Mouse (Mus musculus) CH12.LX (cell line): ENCODE data around the gene Ppp4r2. TPM values are rescaled to one million over a fixed set of nuclear protein-coding genes. Genes with fewer than 3 reads are reported as not detected.

ENCODE experiments used
- DNase-seq: peaks from one replicate; pipeline ENCODE4 v3.0.0-alpha.2; 2013; ENCODE audit errors: extremely low read depth
- H3K27ac ChIP-seq: 2 replicates; pipeline ENCODE4 v1.5.1; 2012; ENCODE audit warnings: low read depth, mild to moderate bottlenecking, control low read depth, moderate library complexity; ENCODE audit not compliant: insufficient read depth
- H3K27me3 ChIP-seq: replicated peaks from 2 replicates; pipeline ENCODE3; 2012; ENCODE audit warnings: inconsistent platforms
- H3K36me3 ChIP-seq, 2 experiments: replicated peaks in 1 of 2; 2 replicates each; pipeline versions ENCODE3 to v1.6.1; 2012; ENCODE audit warnings: inconsistent platforms in 1 of 2, low read length in 1 of 2, mild to moderate bottlenecking in 1 of 2, mixed read lengths in 1 of 2, moderate library complexity in 1 of 2; ENCODE audit not compliant: control insufficient read depth in 1 of 2, insufficient read depth in 1 of 2
- H3K4me1 ChIP-seq, 2 experiments: 2 replicates each; pipeline ENCODE4 v1.6.1; 2012; ENCODE audit warnings: inconsistent platforms in 1 of 2, moderate library complexity in 1 of 2; ENCODE audit not compliant: insufficient read depth in 2 of 2, control insufficient read depth in 1 of 2
- H3K4me2 ChIP-seq: 2 replicates; pipeline ENCODE4 v1.6.1; 2012; ENCODE audit warnings: low read depth, mild to moderate bottlenecking, control low read depth; ENCODE audit not compliant: poor library complexity, insufficient read depth, severe bottlenecking
- H3K4me3 ChIP-seq, 3 experiments: fragments of 150-350 bp in 1 of 3; sonication (generic) in 1 of 3; replicated peaks in 1 of 3; 2 replicates each; pipeline versions ENCODE3 to v1.5.1; 2011 to 2012; ENCODE audit warnings: low read depth in 2 of 3, low read length in 2 of 3, mild to moderate bottlenecking in 2 of 3, moderate library complexity in 2 of 3, control low read depth in 1 of 3, improper control_type of control experiment in 1 of 3, inconsistent platforms in 1 of 3, mixed read lengths in 1 of 3; ENCODE audit not compliant: poor library complexity in 1 of 3
- H3K79me2 ChIP-seq: replicated peaks from 2 replicates; pipeline ENCODE4 v1.6.1; 2012; ENCODE audit warnings: mild to moderate bottlenecking, moderate library complexity; ENCODE audit not compliant: control insufficient read depth, poor library complexity, insufficient read depth, severe bottlenecking; ENCODE audit errors: extremely low read depth
- H3K9ac ChIP-seq: 2 replicates; pipeline ENCODE4 v1.6.1; 2012; ENCODE audit warnings: low read depth, mild to moderate bottlenecking, control low read depth, moderate library complexity; ENCODE audit not compliant: insufficient read depth
- H3K9me3 ChIP-seq: replicated peaks from 2 replicates; pipeline ENCODE3; 2012; ENCODE audit warnings: low read length, inconsistent platforms, mixed read lengths
- BHLHE40 ChIP-seq: IDR thresholded peaks from 2 replicates; pipeline ENCODE4 v1.6.1; 2011; ENCODE audit warnings: mild to moderate bottlenecking, low read depth, low read length, improper control_type of control experiment
- CHD2 ChIP-seq: IDR thresholded peaks from 2 replicates; pipeline ENCODE4 v1.6.1; 2011; ENCODE audit warnings: low read length, improper control_type of control experiment
- E2F4 ChIP-seq: IDR thresholded peaks from 2 replicates; pipeline ENCODE4 v1.6.1; 2011; ENCODE audit warnings: low read depth, low read length, improper control_type of control experiment; ENCODE audit not compliant: insufficient replicate concordance
- ETS1 ChIP-seq: conservative IDR thresholded peaks from 2 replicates; pipeline ENCODE4 v1.6.1; 2012; ENCODE audit warnings: low read depth, mild to moderate bottlenecking, inconsistent platforms, low read length, improper control_type of control experiment, moderate library complexity
- JUN ChIP-seq: IDR thresholded peaks from 2 replicates; pipeline ENCODE4 v1.6.1; 2011; ENCODE audit warnings: low read depth, mild to moderate bottlenecking, low read length, improper control_type of control experiment, moderate library complexity; ENCODE audit not compliant: insufficient read depth
- MAZ ChIP-seq: IDR thresholded peaks from 2 replicates; pipeline ENCODE4 v1.6.1; 2012; ENCODE audit warnings: low read depth, mild to moderate bottlenecking, inconsistent platforms, low read length, improper control_type of control experiment, moderate library complexity
- MYC ChIP-seq: IDR thresholded peaks from 2 replicates; pipeline ENCODE4 v1.6.1; 2011; ENCODE audit warnings: low read depth, mild to moderate bottlenecking, improper control_type of control experiment, low read length
- SIN3A ChIP-seq: IDR thresholded peaks from 2 replicates; pipeline ENCODE4 v1.6.1; 2012; ENCODE audit warnings: low read length, improper control_type of control experiment, inconsistent platforms
- TBP ChIP-seq: conservative IDR thresholded peaks from 2 replicates; pipeline ENCODE4 v1.6.1; 2011; ENCODE audit warnings: low read depth, low read length, improper control_type of control experiment
- UBTF ChIP-seq: IDR thresholded peaks from 2 replicates; pipeline ENCODE4 v1.6.1; 2012; ENCODE audit warnings: low read depth, mild to moderate bottlenecking, inconsistent platforms, low read length, improper control_type of control experiment, moderate library complexity
- USF1 ChIP-seq: IDR thresholded peaks from 2 replicates; pipeline ENCODE4 v1.6.1; 2014; ENCODE audit warnings: low read depth, mild to moderate bottlenecking, inconsistent platforms, low read length, improper control_type of control experiment
- USF2 ChIP-seq: conservative IDR thresholded peaks from 2 replicates; pipeline ENCODE4 v1.6.1; 2011; ENCODE audit warnings: low read depth, low read length, improper control_type of control experiment
- ZKSCAN1 ChIP-seq: IDR thresholded peaks from 2 replicates; pipeline ENCODE4 v1.6.1; 2012; ENCODE audit warnings: low read depth, inconsistent platforms, low read length, improper control_type of control experiment, borderline replicate concordance
- dilution Hi-C: fragments of 300-500 bp; cut with MboI; formaldehyde crosslinking; loops from 2 replicates; pipeline ENCODE4 v1.14.3; 2020; ENCODE audit warnings: low sequenced_read_pairs; ENCODE audit not compliant: extremely low pct_unique_long_range_greater_than_20kb, extremely low pct_ligation_motif_present
- in situ Hi-C: fragments of 300-500 bp; cut with MboI; formaldehyde crosslinking; loops from 3 replicates; pipeline ENCODE4 v1.14.3; 2019; ENCODE audit warnings: low sequenced_read_pairs, low pct_ligation_motif_present, low pct_unique_long_range_greater_than_20kb, mixed read lengths
- polyA plus RNA-seq: library from polyadenylated mRNA; unstranded; fragments of >175 nt; gene quantifications from 2 replicates; pipeline ENCODE4 v1.2.1, GENCODE M21; 2012; ENCODE audit warnings: low read depth; ENCODE audit not compliant: insufficient read length
- total RNA-seq, 2 experiments: library from RNA; depleted of rRNA; stranded (reverse); fragments of 300-350 nt in 1 of 2; fragments of >200 nt in 1 of 2; gene quantifications; 2 replicates each; pipeline ENCODE4 v1.2.3; 2012 to 2014

Gene Ppp4r2
- total and polyA plus RNA-seq, 3 experiments = 53.3 to 134 (median 115) TPM

DNA sequence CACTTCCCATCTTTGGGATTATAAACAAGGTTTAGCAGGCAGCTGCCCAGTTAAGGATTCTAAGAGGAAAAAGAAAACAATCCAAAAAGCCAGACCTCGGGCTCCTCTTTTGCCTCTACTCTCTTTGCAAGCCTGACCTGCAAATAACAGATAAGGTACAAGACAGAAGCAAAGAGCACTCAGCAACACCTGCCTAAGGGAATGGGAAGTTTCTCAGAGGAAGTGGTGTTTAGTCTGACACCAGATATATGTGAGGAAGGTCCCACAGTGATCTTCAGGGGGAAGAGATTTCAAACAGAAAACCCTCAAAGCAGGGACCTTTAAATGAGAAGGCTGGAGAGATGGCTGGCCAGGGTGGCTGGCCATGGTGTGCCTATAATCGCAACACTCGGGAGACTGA, 2.2 kb upstream of the Ppp4r2 start:
- Histone ChIP-seq H3K36me3 (peaks cover 10 to 14% of the 10 kb centered on the region in 2 experiments), H3K9ac (no peak overlapping the region), H3K27ac (no peak overlapping the region), H3K4me1 (peaks cover 4 to 56% of the 10 kb centered on the region in 2 experiments; a peak in 2 of 4 replicates), H3K9me3 (peaks cover 3% of the 10 kb centered on the region), H3K79me2 (peaks cover 25% of the 10 kb centered on the region), H3K4me3 (no peak overlapping the region), H3K27me3 (no peaks in the 10 kb centered on the region), H3K4me2 (no peak overlapping the region)
- TF ChIP-seq BHLHE40 (no peak), E2F4 (no peak), MYC (no peak), USF1 (no peak), CHD2 (no peak), ZKSCAN1 (no peak), MAZ (no peak), JUN (no peak), UBTF (no peak), SIN3A (no peak), USF2 (no peak)
- no peak for DNase-seq
- dilution Hi-C loops = no loop called here
- in situ Hi-C loops = no loop called here

DNA sequence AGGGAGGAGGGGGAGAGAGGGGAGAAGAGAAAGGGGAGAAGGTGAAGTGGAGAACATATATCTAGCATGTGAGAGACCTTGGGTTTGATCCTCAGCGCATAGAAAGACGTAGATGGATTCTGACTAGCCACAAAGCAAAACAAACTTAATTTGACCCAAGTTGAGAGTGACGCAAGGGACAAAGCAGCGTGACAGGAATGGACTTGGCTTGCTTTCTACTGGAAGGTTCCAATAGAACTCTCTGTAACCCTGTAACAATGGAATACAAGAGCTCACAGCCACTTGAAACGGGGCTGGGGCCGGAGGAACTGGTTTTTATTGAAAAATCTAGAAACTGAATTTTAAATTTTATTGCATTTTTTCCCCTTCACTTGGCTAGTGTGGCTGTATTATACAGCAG, 1.7 kb upstream of the Ppp4r2 start:
- H3K27ac ChIP-seq = no peak overlapping the region
- H3K4me1 ChIP-seq = peaks cover 4 to 57% of the 10 kb centered on the region in 2 experiments; a peak in 2 of 4 replicates
- peaks cover 31% of the 10 kb centered on the region for H3K79me2 ChIP-seq
- TF ChIP-seq MYC = no peak
- TF ChIP-seq TBP = no peak
- no peak for TF ChIP-seq ETS1
- H3K4me3 ChIP-seq = no peak overlapping the region
- H3K9me3 ChIP-seq = peaks cover 3% of the 10 kb centered on the region
- no peak overlapping the region for H3K9ac ChIP-seq
- no peak overlapping the region for H3K4me2 ChIP-seq
- no peak for DNase-seq
- no peaks in the 10 kb centered on the region for H3K27me3 ChIP-seq
- dilution Hi-C loops (no loop called here), in situ Hi-C loops (no loop called here)
- peaks cover 15 to 20% of the 10 kb centered on the region in 2 experiments for H3K36me3 ChIP-seq
